Mouse (Mus musculus): ENCODE data around the gene Aspg.

Gene Aspg

DNA sequence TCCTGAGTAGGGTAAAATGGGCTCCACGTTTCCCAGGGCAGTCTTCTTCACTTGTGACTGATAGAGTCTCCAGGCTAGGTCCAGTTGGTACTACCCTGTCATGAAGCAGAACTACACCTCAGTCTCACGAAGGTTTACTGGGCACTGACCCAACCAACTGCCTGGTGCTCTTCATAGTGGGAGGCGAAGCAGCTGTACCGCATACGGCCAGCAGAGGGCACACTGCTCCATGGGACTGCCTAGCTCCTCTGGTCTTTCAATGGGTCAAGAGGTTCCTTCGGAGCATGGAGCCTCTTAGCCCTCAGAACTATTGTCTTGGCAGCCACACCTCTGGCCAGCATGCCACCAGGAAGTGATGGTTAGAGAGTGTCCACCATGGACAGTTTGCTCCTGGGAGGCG lies 7.2 kb downstream of the Aspg start:
- peak; percentile 91 for DNase-seq (ENCODE audit: low spot score)

DNA sequence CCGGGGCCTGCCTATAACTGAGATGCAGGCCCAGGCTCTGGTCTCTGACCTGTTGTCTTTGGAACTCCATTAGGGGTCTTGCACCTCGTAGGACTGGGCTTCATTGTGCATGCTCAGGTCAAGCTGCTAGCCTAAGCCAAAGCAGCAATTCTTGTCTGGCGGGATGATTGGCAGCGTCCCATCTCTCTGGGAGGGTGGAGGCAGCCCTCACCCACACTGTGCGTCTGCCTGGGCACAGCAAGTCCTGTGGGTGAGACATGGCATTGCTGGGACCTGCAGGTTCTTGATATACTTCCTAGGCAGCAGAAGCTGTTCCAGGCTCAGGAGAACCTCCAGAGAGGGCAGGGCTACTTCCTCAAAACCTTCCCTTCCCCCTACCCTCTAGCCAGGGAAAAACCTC lies 10.5 kb downstream of the Aspg start:
- DNase-seq (ENCODE audit: low spot score): no peak

DNA sequence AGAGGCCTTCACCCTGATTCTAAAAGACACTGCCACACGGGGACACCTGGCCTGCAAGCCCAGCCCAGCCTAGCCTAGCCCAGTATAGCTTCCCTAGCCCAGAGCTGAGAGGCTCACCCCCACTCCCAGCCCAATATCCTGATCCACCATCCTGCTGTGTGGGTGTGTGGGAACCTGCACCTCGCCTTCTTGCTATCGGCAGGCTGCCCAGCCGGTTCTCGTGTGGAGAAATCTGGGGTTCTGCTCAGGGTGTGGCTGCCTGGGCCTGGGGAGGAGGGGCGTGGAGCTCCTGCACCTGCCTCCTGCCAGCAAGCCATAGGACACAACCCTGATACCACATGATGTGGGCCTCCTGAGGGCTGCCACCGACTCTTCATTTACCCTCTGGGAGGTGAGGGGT lies 11.2 kb downstream of the Aspg start:
- DNase-seq (ENCODE audit: low spot score): no peak

DNA sequence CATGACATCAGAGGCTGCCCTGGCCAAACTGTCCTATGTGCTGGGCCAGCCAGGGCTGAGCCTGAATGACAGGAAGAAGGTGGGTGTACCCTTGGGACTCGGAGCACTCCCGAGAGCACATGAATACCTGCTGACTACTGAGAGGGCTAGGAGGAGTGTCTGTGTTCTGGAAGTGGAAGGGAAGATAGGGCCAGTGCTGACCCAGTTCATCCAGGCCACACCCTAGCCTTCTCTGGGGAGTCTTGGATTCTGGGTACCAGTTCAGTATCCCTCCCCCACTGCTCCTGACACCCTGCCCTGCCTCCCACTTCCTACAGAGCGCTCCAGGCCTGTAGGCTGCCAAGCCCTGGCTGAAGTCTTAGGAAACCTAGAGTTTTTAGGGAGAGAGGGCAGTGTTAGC lies 14.7 kb downstream of the Aspg start:
- DNase-seq (ENCODE audit: low spot score): no peak

DNA sequence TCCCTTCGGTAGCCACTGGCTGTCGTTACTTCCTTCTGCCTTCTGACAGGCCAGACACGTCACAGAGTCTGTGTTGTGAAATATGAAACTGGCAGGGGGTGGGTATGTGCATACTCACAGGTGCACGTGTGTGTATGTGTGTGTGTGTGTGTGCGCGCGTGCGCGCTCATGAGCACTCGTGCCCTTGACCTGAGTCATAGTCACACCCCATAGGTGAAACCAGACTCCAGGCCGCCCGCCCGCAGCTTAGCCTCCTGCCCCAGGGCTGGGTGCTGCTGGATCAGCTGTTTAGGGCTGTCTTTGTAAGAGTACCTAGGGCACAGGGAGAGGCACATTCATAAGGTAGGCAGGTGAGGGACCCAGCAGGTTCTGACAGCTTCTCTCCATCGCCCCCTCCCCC lies 19.4 kb downstream of the Aspg start:
- DNase-seq (ENCODE audit: low spot score): no peak

DNA sequence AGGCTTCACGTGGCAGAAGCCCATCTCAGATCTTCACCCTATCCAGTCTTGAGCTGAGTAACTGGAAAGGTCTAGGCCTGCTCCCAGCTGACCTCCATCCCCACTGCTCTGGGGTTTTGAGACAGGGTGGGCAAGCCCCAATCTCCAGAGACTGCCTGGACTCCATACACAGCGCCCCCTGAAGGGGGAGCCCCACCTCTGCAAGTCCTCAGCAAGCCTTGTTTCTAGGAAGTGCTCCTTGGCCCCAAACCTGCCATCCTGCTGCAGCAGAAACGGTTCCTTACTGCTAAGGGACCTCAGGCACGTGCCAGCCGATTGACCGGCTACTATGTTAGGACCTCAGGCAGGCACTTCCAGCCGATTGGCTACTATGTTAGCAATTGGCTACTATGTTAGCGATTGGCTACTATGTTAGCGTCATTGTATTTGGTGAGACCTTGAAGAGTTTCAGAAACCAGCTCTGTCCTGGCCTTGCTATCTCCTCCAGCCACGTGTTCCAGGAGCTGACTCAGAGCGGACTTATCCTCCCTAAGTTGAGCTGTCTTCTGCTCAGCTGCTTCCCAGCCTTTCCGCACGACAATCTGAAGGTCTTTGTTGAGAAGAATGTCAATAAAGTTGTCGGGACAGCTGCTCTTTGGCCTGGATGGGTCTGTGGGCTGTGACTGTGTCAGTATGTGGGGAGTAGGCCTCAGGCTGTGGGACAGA lies 20.6 kb downstream of the Aspg start:
- DNase-seq (ENCODE audit: low spot score): no peak

DNA sequence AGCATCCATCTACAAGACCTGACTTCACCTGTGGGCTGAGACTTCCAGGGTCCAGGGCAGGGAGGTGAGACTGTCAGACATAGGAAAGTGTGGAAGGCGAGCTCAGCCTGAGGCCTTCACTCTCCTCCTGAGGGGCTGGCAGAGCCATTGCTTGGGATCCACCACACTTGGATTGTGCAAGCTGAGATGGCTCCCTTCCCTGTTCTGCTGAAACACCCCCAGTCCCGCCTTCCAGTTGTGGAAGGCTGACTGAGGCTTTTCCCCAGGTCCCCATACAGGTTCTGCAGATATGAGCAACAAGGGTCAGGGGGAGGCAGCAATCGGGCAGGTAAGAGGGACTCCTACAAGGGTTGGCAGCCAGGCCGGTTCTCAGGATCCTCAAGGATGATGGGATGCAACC lies 22.0 kb downstream of the Aspg start:
- no peak for DNase-seq (ENCODE audit: low spot score)

DNA sequence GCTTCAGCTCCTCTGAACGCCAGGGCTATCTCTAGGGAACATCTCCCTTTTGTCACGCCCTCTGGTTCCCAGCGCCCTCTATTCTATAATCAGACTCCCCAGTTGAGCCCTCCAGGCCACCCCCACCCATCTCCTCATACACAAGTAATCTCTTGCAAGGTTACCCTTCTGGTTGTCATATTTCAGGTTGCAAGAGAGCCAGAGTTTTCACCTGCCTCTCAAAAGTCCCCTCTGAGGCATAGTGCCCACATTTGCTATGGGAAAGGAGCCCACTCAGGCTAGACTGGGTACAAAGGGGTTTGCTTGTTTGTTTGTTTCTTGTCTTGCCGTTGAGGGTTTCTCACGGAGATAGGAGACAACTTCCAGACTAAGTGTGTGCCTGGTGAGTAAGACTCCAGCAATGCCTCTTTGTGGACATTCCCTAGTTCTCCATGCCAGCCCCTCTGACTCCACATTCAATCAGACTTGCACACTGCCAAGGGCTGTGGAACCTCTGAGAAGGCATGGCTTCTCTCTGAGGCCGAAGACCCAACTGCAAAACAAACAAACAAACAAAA lies 22.9 kb downstream of the Aspg start:
- no peak for DNase-seq (ENCODE audit: low spot score)

DNA sequence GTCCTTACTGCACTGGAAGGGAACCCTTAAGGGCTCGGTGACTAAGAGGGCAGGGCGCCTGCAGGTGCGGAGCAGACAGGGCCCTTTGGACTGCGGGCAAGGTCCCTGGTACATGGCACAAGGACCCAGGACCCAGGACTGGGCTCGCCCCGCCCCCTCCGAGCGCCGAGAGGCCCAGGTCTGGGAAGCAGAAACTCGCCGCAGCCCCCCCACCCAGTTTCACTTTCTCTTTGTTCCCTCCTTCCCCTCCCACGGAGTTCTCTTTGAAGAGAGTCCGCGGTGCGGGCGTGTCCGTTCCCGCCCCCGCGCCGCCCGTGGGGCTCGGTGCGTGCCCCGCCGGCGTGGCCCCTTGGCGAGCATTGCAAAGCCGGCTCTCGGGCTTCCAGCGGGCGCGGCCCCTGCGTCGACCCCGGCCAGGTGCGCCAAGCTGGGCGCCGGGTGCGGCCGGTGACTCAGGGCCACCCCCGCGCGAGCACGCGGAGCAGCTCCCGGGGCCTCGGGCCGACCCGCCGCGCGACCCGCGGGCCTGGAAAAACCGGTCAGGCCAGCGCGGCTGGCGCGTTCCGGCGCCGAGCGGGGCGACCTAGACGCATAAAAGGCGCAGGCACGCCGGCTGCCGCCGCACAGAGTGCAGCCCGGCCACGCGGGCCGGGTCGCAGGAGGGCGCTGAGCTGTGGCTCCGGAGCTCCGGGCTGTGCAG lies 23.8 kb downstream of the Aspg start:
- no peak for DNase-seq (ENCODE audit: low spot score)

DNA sequence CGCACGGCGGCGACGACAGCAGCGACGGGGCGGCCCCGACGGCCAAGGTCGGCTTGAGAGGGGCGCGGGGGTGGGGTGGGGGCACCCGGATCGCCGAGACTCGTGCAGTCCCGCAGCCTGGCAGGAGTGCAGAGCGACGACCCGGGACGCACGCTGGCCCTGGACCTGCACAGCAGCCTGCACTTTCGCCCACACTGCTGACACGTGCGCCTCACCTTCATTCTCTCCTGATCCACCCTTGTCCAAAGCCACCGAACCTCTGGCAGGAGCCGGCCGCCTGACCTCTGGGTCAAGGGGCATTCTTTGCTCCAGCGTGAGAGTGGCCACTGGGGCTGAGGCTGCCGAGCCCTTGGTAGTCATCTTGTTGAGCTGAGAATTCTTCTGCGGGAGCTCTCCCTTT lies 24.5 kb downstream of the Aspg start:
- no peak for DNase-seq (ENCODE audit: low spot score)

DNA sequence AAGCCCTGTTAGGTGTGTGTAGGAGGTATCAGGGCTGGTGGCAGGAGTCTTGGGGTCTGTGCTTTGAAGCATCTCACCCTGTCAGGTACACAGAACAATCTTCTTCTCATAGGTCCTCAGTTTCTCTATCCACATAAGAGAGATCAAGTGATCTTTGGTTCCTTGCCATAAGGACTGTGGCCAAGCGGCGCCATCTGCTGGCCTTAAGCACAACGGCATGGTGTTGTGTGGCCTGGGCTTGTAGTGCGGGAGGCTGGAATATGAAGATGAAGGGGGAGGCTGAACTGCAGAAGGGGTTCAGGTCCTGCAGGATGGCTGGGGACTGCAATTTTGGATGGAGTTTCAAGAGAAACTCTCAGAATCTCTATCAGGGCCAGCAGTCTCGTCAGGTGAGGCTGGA lies 33.8 kb downstream of the Aspg start:
- DNase-seq (ENCODE audit: low spot score): peak; percentile 44

DNA sequence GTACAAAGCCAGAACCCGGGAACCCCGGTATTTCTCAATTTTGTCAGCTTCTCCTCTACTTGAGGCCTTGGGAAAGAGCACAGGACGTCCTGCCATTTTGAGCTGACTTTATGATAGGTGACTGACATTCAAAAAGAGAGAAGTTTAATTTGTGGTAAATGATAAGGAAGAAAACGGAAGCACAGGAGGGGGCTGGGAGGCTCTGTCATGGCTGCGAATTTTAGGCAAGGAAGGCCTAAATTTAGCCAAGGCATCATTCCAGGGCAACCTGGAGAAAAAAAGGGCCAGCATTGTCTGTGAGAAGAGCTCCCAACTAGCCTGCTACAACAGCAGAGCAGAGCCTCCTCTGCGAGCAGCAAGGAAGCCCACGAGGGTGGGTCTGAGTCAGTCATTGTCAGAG lies 34.3 kb downstream of the Aspg start:
- DNase-seq (ENCODE audit: low spot score): no peak

DNA sequence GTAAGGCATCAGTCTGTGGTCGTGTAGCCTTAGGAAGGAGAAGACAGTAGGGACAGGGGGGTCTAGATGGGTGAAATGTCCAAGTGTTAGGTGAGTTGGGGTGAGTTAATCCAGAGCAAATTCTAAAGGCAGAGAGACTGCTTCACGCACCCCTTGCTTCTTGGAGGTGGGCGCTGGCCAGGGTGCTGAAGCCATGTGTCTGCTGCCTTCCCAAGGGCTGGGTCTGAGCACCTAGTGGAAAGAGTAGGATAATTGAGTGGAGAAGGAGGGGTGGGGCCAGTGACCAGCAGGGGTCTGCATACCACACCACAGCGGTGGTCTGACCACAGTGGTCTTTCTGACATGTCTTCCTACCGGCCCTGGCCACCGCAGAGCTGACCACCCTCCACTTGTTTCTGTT lies 34.8 kb downstream of the Aspg start:
- DNase-seq (ENCODE audit: low spot score): no peak

DNA sequence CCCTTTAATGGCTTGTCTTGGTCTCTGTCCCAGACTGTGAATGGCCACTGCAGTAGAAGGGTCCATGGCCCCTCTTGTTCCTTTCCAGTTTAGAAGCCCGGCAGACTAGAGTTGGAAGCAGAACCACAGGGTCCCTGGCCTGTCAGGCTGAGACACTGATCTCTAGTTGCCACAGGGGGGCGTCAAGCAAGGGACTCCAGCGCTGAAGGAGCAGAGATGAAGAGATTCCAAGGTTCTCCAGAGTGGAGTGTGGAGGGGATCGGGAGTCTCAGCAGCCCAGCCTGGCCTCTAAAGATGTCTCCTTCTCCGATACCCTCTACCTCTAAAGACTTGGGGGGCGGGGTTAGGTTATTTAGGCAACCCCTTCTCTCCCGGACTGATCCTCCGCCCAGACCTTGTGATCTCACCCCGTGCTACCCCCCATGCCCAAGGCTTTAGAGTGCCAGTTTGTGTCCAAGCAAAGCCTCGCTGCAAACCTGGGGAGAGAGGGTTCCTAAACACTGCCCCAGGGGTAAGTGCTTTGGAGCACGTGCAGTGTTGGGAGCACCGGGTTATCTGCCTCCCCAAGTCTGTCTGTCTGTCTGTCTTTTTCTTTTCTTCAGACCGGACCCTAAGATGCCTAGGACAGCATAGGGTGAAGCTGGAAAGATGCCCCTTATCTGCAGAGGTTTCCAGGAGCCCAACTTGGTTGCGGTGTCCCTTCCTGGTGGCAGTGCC lies 36.8 kb downstream of the Aspg start:
- DNase-seq (ENCODE audit: low spot score): no peak

DNA sequence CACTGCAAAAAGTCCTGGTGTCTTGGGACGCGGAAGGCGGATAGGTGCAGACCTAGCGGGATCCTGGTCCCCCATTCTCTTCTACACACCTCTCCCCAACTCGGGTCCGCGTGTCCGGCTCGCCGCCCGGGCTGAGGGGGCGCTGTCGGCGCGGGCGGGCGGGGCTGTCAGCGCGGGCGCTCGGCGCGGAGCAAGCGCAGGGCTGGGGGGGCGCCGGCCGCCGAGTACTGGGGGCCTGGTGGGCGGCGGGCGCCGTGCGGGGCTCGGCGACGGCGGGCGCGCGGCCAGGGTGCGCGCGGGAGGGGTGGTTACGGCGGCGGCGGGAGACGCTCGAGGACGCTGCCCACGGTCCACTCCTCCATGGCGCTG lies 37.3 kb downstream of the Aspg start:
- no peak for DNase-seq (ENCODE audit: low spot score)

DNA sequence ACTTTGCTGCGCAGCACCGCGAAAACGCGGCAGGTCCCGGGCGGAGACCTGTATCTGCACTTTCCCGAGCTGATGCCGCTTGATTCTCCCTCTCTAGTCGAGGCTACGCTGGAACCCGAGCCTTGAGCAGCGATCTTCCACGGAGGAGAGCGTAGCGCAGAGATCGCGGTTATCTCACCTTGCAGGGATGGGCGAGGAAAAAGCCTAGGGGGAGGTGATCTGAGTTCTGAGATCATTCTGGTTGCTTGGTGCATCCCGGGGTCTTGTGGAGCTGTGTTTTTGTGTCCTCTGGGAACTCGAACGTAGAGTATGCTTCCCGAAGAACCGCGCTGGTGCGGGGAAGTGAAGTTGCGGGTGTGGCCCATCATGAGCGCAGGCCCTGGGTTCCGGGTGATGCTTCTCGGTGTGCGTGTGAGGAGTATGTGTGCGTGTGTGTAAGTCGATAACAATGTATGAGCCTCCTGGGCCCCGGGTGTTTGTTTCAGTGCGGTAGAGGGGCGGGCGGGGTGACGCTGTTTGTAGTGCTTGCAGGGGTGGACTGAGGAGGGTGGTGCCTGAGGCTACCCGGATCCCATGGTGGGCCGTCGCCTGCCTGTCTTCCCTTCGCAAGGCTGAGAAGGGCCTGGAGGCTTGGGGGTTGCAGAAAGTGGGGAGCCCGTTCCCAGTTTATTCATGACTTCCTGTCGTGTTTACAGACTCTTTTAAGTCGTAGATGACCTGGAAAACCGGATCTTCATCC lies 38.1 kb downstream of the Aspg start:
- no peak for DNase-seq (ENCODE audit: low spot score)

DNA sequence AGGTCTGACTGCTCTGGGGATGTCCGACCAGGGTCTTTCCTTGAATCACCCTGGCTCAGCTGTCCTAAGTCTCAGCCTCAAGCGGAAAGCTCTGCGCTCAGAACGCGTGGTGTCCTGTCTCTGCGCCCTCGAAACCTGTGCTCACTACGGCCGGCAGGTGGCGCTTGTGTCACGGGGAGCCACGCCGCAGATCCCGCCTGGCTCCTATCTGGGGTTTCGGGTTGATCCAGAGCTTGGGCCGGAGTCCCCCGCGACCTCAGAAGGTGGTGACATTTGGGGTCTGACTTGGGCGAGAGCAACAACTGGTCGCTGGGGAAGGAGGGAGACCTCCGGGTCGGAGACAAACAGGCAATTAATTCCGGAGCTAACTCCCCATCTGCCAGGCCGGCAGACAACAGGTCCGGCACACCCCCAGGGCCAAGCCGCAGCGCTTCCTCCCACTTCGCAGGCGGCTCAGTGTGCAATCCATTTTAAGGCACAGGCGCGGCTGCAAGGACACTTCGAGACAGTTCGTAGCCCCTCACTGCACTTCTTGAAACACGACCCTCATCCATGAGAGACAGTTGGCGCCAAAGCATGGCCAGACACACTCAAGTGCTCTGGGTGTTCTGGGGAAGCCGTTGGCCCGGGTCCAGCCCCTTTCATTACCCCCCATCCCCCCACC lies 38.9 kb downstream of the Aspg start:
- DNase-seq (ENCODE audit: low spot score): peak; percentile 44

DNA sequence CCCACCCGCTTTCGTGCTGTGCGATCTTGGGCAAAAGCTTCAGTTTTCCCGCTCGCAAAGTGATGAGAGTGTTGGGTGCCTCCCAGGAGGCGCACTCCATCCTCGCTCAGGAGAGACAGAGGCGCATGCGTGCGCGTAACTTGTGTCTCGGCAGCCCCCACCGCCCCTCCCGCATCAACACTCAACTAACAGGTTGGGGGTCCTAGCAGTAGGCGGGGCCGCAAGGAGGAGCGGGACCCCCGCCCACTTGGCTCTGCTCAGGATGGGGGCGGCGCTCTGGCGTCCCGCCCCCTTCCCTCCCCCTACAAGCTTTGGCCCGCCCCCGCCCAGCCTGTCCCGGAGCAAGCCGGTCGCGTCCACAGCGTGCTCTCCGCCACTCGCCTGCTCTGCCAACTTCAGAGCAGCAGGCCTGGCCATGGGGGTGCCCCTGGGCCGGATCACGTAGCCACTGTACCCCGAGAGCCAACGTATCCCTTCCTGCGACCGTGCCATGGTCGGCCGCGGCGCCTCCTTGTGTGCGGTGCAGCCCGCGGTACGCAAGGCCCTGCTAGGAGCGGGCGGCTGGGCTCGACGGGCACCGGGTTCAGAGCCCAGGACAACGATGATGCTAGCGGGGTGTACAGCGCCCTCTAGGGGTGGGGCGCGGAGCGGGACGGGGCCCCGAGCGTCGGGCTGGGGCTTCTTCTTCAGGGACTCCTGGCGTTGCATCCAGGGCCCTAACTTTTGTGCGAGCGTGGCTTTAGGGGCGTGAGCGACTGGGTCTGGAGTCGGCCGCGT lies 39.6 kb downstream of the Aspg start, which contains the start of gene Kif26a:
Gene Kif26a (plus strand): TSS at position 334 of the 777 bp plus-strand sequence.
- DNase-seq (ENCODE audit: low spot score): no peak

DNA sequence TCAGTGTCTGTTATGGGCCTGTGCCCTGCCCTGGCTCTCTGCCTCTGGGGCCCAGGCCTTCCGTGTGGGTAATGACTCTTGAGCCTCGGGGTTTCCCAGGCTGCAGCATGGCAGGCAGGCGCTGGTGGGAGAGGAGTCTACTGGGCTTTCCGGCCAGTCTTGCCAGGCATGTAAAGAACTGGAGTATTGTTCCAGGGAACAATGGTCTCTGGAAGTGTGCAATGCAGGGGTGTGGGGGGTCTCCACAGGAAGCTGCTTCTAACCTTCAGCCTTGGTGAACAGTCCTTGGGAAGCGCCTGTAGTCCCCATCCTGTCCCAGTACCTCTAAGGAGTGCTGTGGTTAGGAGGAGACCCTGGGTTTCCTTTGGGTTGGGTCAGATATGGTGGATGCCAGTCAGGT lies 40.9 kb downstream of the Aspg start:
- DNase-seq (ENCODE audit: low spot score): no peak

DNA sequence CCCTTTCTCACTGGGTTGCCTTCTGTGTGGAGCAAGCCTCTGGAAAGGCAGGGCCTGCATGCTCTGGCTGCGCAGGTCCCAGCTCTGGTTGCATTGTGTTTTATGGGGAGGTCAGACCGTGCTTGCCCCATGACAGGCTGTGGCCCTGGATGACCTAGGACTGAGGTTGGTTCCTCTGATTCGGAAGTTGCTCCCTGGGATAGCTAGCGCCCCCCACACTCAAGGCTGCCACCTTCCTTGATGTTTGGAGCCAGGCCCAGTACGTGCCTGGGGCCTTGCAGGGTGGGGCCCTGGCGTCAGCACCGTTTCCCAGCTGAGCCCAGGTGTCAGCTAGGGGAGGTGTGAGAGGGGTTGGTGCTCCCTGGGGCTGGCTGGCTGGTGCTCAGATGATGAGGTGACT lies 43.5 kb downstream of the Aspg start:
- DNase-seq (ENCODE audit: low spot score): no peak
